Mouse (Mus musculus) embryonic facial prominence, embryonic 12.5 days (tissue): Measurements from ENCODE around the gene Mtmr3. TPM values are rescaled to one million over a fixed set of nuclear protein-coding genes. Genes with fewer than 3 reads are reported as not detected.

Source experiments
- ATAC-seq: fragments of 200-750 bp; cut with Nextera tagmentation; 2 replicates; pipeline ENCODE4 v1.8.0; 2017; ENCODE audit not compliant: insufficient number of reproducible peaks, insufficient read depth, low FRiP score, low TSS enrichment
- H3K27ac ChIP-seq: fragments of 300-500 bp; sonication (generic); 2 replicates; pipeline ENCODE4 v1.5.1; 2016; ENCODE audit warnings: mild to moderate bottlenecking
- H3K27me3 ChIP-seq: fragments of 300-500 bp; sonication (generic); 2 replicates; pipeline ENCODE4 v1.6.1; 2016; ENCODE audit warnings: mild to moderate bottlenecking, moderate library complexity
- H3K36me3 ChIP-seq: fragments of 300-500 bp; sonication (generic); 2 replicates; pipeline ENCODE4 v1.6.1; 2016; ENCODE audit warnings: mild to moderate bottlenecking
- H3K4me1 ChIP-seq: fragments of 300-500 bp; sonication (generic); 2 replicates; pipeline ENCODE4 v1.6.1; 2016
- H3K4me2 ChIP-seq: fragments of 300-500 bp; sonication (generic); replicated peaks from 2 replicates; pipeline ENCODE4 v1.6.1; 2016; ENCODE audit warnings: mild to moderate bottlenecking, moderate library complexity
- H3K4me3 ChIP-seq: fragments of 300-500 bp; sonication (generic); 2 replicates; pipeline ENCODE4 v1.5.1; 2016; ENCODE audit warnings: mild to moderate bottlenecking
- H3K9ac ChIP-seq: fragments of 300-500 bp; sonication (generic); 2 replicates; pipeline ENCODE4 v1.6.1; 2016; ENCODE audit warnings: mild to moderate bottlenecking, moderate library complexity
- H3K9me3 ChIP-seq: fragments of 300-500 bp; sonication (generic); 2 replicates; pipeline ENCODE4 v1.6.1; 2016; ENCODE audit warnings: mild to moderate bottlenecking, moderate library complexity
- WGBS: fragments of 180-500 bp; shearing (Covaris S2); methylation state at CpG from one replicate; pipeline ENCODE4 v1.1.7; 2016; 5-methylcytosine and 5-hydroxymethylcytosine counted together
- polyA plus RNA-seq: library from polyadenylated mRNA; unstranded; fragments of >200 nt; fragmentation: Nextera tagmentation; extraction: Ambion mirVana; gene quantifications from 2 replicates; pipeline ENCODE4 v1.2.1, GENCODE M21; 2016

The Mtmr3 gene
- polyA plus RNA-seq, 1 experiment from 2014 or later = 37.9 TPM

DNA sequence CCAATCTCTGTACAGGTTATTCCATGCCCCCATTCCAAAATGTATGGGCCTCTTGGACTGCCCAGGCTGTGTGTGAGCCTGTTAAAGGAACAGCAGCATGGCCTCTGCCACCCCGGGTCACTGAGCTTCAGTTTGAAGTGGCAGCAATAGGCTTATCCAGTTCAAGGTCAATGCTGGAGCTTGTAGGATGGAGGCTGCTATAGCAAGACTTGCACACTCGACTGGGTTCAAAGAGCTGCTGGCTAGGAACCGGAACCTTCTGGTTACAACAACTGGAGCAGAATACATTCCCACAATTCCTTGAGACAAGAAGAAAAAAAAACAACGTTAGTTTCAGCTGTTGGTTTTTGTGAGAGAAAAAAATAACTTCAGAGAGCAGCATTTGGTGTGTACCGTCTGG lies 112.0 kb downstream of the Mtmr3 start:
- 85% methylated on average over 5 of the region's 5 CpGs for WGBS
- H3K36me3 ChIP-seq = peaks cover 79% of the 10 kb centered on the region

DNA sequence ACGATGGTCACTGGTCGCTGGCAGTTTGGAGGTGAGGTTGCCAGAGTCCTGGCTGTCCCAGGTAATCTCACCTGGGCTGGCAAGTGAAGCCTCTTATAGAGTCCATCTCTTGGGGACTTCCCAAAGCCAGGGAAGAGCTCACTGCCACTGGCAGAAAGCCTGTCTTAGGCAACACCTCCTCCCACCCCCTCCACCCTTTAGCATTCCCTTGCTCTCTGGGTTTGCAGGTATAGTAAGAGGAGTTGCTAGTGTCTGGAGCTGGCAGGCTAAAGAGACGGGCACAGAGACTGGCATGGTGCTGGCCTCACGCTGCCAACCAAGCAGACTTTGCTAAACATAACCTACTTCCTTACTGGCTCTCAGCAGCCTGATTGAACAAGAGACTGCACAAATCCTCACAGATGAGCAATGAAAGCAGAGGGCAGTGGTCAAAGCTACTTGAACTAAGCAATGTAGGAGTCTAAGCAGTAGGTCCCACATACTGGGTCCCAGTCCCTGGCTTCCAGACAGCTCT lies 118.4 kb downstream of the Mtmr3 start:
- ATAC-seq = no peak
- Histone ChIP-seq H3K4me1 (no peaks in the 10 kb centered on the region), H3K4me2 (no peak overlapping the region), H3K9me3 (no peaks in the 10 kb centered on the region), H3K4me3 (no peak overlapping the region), H3K9ac (no peak overlapping the region), H3K27me3 (no peaks in the 10 kb centered on the region), H3K36me3 (peaks cover 18% of the 10 kb centered on the region), H3K27ac (no peak overlapping the region)
- 94% methylated on average over 4 of the region's 4 CpGs for whole genome bisulfite sequencing

More for the DNA sequence above, 112.0 kb downstream of the Mtmr3 start:
- no peak for ATAC-seq
- Histone ChIP-seq H3K4me3 (no peak overlapping the region), H3K9me3 (no peaks in the 10 kb centered on the region), H3K4me1 (no peaks in the 10 kb centered on the region), H3K27me3 (no peaks in the 10 kb centered on the region), H3K9ac (no peak overlapping the region), H3K4me2 (no peak overlapping the region), H3K27ac (no peak overlapping the region)

DNA sequence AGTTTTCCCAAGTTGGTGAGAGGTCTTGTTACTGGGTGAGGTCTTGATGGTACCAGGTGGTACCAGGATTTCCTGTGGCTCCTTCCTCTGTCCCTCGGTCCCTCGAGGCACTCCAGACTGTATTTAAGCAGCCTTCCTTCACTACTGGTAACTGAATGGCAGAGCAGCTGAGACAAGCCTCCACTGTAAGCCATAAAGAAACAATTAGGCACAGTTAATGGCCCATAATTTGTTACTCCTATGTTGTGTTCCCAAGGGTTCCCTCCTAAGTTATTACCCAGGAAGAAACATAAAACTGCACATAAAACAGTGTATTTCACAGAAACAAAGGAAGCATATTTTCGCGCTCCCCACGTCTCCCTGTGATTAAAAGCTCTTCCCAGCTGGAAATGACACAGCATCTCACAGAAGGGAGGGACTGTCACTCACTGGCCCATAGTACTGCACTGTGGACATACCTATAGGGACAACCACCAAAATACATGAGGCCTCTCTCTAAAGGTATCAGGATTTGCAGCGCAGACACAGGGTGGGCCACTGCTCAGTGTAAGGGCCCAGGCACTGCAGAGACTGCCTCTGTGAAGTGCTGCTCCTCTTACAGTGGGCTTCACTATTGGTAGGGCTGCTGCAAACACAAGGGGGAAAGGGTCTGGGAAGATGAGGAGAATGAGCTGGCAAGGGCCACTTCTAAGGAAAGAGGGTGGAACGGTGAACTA lies 122.0 kb downstream of the Mtmr3 start:
- no peaks in the 10 kb centered on the region for H3K4me1 ChIP-seq
- H3K9me3 ChIP-seq = no peaks in the 10 kb centered on the region
- no peaks in the 10 kb centered on the region for H3K27me3 ChIP-seq
- no peak for ATAC-seq
- no peak overlapping the region for H3K9ac ChIP-seq
- no peak overlapping the region for H3K27ac ChIP-seq
- H3K4me2 ChIP-seq = no peak overlapping the region
- 63% methylated on average over 7 of the region's 7 CpGs for WGBS
- no peaks in the 10 kb centered on the region for H3K36me3 ChIP-seq
- H3K4me3 ChIP-seq = no peak overlapping the region

DNA sequence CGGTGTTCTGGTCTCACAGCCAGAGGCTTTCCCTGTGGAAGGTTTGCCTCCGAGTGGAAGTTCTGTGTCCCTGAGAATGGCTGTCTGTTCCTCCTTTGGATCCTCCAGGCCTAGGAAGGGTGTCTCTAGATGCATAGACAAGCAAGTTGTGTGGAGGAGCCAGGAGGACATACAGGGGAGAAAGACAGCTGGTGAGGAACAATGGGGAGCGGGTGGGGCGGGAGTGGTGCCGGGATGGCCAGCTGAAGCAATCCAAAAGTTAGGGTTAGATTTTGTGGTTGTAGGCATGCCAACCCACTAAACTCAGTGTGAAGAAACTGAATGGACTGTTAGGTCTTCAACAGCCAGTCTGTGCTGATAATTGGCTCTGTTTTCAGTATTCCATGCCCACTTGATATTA lies 122.9 kb downstream of the Mtmr3 start:
- H3K4me2 ChIP-seq = no peak overlapping the region
- H3K27ac ChIP-seq = no peak overlapping the region
- H3K9ac ChIP-seq = no peak overlapping the region
- H3K36me3 ChIP-seq = no peaks in the 10 kb centered on the region
- H3K9me3 ChIP-seq = no peaks in the 10 kb centered on the region
- WGBS = 82% methylated on average over 5 of the region's 5 CpGs
- no peaks in the 10 kb centered on the region for H3K27me3 ChIP-seq
- no peak for ATAC-seq
- no peaks in the 10 kb centered on the region for H3K4me1 ChIP-seq
- H3K4me3 ChIP-seq = no peak overlapping the region

DNA sequence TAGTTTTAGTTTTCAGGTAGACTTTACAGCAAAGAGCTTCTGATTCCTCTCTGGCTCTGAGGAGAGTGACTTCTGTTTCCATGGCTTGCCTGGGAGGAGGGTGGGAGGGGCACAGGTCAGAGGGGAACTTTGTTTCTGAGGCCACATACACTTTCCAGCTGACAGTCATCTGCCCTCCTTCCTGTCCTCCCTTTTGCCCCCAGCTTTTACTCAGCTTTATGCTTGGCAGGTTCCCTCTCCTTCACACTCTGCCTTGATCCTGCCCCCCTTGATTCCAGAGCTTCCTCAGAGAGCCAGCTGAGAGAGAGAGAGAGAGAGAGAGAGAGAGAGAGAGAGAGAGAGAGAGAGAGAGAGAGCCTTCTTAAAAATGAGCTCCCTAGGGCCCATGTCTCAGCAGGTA lies 123.4 kb downstream of the Mtmr3 start:
- H3K4me2 ChIP-seq = no peak overlapping the region
- H3K4me3 ChIP-seq = no peak overlapping the region
- H3K9me3 ChIP-seq = no peaks in the 10 kb centered on the region
- no peak for ATAC-seq
- no peak overlapping the region for H3K27ac ChIP-seq
- no peak overlapping the region for H3K9ac ChIP-seq
- no peaks in the 10 kb centered on the region for H3K36me3 ChIP-seq
- no peaks in the 10 kb centered on the region for H3K4me1 ChIP-seq
- H3K27me3 ChIP-seq = no peaks in the 10 kb centered on the region

DNA sequence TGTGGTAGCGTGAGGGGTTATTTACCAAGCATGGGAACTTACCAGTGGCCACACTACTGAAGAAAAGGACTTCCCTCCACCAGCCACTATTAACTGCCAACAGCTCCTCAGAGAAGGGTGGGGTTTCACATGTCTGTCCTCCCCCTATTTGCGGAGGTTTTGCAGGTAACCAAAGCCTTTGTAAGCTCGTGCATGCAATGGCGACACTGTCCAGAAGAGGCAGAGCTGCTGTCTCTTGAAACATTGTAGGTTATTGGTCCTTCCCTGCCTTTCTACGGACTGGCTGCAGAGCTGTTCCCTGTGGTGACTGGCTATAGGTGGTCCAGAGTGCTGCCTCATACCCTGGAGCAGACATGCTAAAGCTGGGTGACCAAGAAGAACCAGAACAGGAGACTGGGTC lies 125.6 kb downstream of the Mtmr3 start:
- no peaks in the 10 kb centered on the region for H3K36me3 ChIP-seq
- WGBS = 60% methylated on average over 5 of the region's 5 CpGs
- no peaks in the 10 kb centered on the region for H3K27me3 ChIP-seq
- no peak overlapping the region for H3K27ac ChIP-seq
- no peak for ATAC-seq
- H3K9ac ChIP-seq = no peak overlapping the region
- H3K9me3 ChIP-seq = no peaks in the 10 kb centered on the region
- H3K4me1 ChIP-seq = no peaks in the 10 kb centered on the region
- H3K4me3 ChIP-seq = no peak overlapping the region
- H3K4me2 ChIP-seq = no peak overlapping the region

DNA sequence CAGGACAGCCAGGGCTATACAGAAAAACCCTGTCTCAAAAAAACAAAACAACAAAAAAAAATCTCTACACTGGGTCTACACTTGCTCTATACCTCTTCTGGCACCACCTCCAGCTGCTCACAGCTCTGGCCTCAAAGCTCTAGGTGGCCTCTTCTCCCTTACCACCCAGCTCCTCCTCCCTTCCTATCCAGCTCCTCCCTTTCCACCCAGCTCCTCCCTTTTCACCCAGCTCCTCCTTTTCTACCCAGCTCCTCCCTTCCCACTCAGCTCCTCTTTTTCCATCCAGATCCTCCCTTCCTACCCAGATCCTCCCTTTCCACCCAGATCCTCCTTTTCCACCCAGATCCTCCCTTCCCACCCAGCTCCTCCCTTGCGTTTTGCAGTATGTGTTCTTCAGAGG lies 127.2 kb downstream of the Mtmr3 start:
- no peak for ATAC-seq
- H3K4me1 ChIP-seq = no peaks in the 10 kb centered on the region
- 100% methylated on average over 1 of the region's 1 CpGs for WGBS
- H3K9ac ChIP-seq = no peak overlapping the region
- H3K4me2 ChIP-seq = no peak overlapping the region
- H3K9me3 ChIP-seq = no peaks in the 10 kb centered on the region
- H3K27me3 ChIP-seq = no peaks in the 10 kb centered on the region
- no peak overlapping the region for H3K27ac ChIP-seq
- no peak overlapping the region for H3K4me3 ChIP-seq
- H3K36me3 ChIP-seq = no peaks in the 10 kb centered on the region

DNA sequence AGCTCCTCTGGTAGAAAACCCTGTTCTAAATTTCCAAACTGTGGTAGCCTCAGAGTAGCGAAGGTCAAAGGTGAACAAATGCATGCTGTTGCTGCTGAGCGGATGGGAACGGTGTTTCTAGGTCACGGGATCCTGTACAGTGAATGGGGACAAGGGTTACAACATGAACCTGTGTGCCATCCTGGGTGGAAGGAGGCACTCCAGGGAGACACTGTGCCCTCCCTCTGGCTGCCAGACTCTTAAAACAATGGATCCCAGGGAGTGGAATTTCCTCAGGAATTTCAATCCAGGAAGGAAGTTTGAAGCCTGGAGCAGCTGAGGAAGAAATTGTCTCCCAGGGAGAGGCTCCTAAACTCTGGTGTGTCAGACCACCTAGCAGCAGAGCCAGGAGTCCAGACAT lies 128.5 kb downstream of the Mtmr3 start:
- 54% methylated on average over 4 of the region's 4 CpGs for WGBS
- no peaks in the 10 kb centered on the region for H3K4me1 ChIP-seq
- ATAC-seq = no peak
- H3K4me3 ChIP-seq = no peak overlapping the region
- no peak overlapping the region for H3K4me2 ChIP-seq
- no peak overlapping the region for H3K27ac ChIP-seq
- H3K27me3 ChIP-seq = no peaks in the 10 kb centered on the region
- H3K36me3 ChIP-seq = no peaks in the 10 kb centered on the region
- H3K9ac ChIP-seq = no peak overlapping the region
- no peaks in the 10 kb centered on the region for H3K9me3 ChIP-seq

DNA sequence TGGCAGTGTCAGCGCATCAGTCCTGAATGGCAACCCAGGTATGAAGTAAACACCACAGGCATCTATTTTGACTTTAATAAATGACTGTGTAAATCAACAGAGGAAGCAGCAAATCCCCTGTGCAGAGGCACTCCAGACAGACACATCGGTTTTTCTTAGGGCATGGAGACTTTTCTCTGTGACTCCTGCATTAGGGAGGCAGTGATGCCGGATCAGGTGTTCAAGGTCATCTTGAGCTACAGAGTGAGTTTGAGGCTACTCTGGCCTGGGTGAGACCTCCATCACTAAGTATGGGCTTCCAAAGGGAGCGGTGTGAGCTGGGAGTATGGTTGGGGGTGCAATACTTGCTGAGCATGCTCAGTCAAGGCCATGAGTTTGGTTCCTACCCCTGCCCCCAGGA lies 130.0 kb downstream of the Mtmr3 start:
- H3K4me1 ChIP-seq = no peaks in the 10 kb centered on the region
- no peak overlapping the region for H3K27ac ChIP-seq
- no peaks in the 10 kb centered on the region for H3K36me3 ChIP-seq
- no peak for ATAC-seq
- H3K4me2 ChIP-seq = no peak overlapping the region
- no peaks in the 10 kb centered on the region for H3K27me3 ChIP-seq
- H3K9ac ChIP-seq = no peak overlapping the region
- no peak overlapping the region for H3K4me3 ChIP-seq
- WGBS = 86% methylated on average over 4 of the region's 4 CpGs
- no peaks in the 10 kb centered on the region for H3K9me3 ChIP-seq

DNA sequence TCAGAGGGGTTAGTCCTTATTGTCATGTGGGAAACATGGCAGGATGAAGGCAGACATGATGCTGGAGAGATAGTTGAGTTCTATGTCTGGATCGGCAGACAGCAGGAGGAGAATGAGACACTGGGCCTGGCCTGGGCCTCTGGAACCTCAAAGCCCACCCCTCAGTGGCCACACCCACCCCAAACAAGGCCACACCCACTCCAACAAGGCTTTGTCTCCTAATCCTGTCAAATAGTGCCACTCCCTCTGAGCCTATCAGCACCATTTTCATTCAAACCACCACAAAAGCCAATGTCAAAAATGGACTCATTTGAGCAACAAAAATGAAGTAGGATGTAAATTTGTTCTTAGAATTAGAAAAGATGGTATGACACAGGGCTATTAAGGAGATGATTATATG lies 130.5 kb downstream of the Mtmr3 start:
- ATAC-seq = no peak
- Histone ChIP-seq H3K4me2 (no peak overlapping the region), H3K9me3 (no peaks in the 10 kb centered on the region), H3K9ac (no peak overlapping the region), H3K4me3 (no peak overlapping the region), H3K27me3 (no peaks in the 10 kb centered on the region), H3K27ac (no peak overlapping the region), H3K4me1 (no peaks in the 10 kb centered on the region), H3K36me3 (no peaks in the 10 kb centered on the region)
- WGBS = 75% methylated on average over 1 of the region's 1 CpGs

DNA sequence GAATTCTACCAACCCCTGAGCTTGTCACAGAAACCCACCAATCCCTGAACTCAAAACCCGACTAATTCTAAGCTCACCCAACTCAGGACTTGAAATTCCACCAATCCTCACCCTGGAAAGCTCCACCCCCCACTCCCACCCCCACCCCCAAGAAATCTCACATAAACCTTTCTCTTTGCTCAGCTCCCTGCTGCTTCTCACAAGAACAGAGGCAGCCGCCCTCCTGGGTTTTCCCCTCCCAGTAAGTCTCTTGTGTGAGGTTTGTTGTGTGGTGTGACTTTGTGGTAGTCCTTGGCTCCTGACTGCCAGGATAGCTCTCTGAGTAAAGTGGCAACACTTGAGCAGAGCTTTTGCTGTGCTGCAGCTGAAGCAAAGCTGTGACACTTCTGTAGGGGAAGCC lies 131.8 kb downstream of the Mtmr3 start:
- no peaks in the 10 kb centered on the region for H3K36me3 ChIP-seq
- ATAC-seq = no peak

DNA sequence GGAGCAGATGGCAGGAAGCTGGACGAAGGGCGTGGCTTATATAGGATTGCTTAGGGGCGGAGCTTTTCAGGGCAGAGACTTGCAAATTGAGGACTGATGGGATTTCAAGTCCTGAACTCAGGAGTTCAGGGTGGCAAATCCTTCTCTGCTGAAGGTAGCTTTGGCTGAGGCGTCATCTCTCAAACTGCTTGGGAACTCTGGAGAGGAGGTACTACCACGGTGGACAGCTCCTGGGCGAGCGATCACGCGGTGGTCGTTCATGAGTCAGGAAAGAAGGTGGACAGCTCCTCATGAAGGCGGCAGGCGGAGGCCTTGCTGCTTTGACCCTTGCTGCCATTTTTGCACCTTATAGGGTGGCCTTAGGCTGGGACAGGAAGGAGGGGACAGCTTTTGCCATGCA lies 133.5 kb downstream of the Mtmr3 start:
- Histone ChIP-seq H3K27ac (no peak overlapping the region), H3K4me3 (no peak overlapping the region), H3K9me3 (no peaks in the 10 kb centered on the region), H3K27me3 (no peaks in the 10 kb centered on the region), H3K9ac (no peak overlapping the region), H3K4me1 (no peaks in the 10 kb centered on the region), H3K4me2 (no peak overlapping the region), H3K36me3 (no peaks in the 10 kb centered on the region)
- no peak for ATAC-seq
- WGBS = 21% methylated on average over 12 of the region's 12 CpGs

More for the DNA sequence above, 131.8 kb downstream of the Mtmr3 start:
- 52% methylated on average over 2 of the region's 2 CpGs for WGBS
- Histone ChIP-seq H3K4me3 (no peak overlapping the region), H3K4me1 (no peaks in the 10 kb centered on the region), H3K9ac (no peak overlapping the region), H3K9me3 (no peaks in the 10 kb centered on the region), H3K27me3 (no peaks in the 10 kb centered on the region), H3K4me2 (no peak overlapping the region), H3K27ac (no peak overlapping the region)
